Mouse (Mus musculus) liver, postnatal 0 days (tissue): ENCODE results near the gene Rbms3.

Experiments used
- CTCF ChIP-seq: sonication (generic); IDR thresholded peaks from 2 replicates; pipeline ENCODE4 v1.5.1; 2016; ENCODE audit warnings: antibody characterized with exemption, low read depth
- EP300 ChIP-seq: IDR thresholded peaks from 2 replicates; pipeline ENCODE4 v1.6.1; 2016; ENCODE audit warnings: antibody characterized with exemption, low read depth, mild to moderate bottlenecking

DNA sequence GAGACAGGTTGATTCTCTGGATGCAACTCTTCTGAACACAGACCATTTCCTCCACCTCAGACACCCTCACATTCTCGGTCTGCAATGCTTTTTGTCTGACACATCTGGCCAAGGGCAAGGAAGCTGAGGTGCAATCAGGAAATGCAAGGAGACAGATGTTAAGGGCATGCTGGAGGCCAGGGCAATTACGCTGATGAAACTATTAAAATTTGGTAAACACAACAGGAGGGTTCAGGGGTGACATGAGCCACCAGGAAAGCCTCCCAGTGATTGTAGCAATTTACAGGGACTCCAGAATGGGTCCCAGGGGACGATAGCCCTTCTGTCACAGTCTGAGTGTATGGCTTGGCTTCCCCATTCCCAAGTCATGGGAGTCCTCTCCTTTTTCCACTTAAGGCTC, 681.5 kb downstream of the Rbms3 start:
- TF ChIP-seq CTCF (no peak), EP300 (no peak)
